Mouse (Mus musculus) lung, postnatal 0 days (tissue): ENCODE measurements around the gene Lenep.

Experiments used
- CTCF ChIP-seq: IDR thresholded peaks from 2 replicates; pipeline ENCODE4 v1.5.1; 2016; ENCODE audit warnings: antibody characterized with exemption, mild to moderate bottlenecking
- EP300 ChIP-seq: IDR thresholded peaks from 2 replicates; pipeline ENCODE4 v1.6.1; 2016; ENCODE audit warnings: antibody characterized with exemption, mild to moderate bottlenecking, control low read depth

DNA sequence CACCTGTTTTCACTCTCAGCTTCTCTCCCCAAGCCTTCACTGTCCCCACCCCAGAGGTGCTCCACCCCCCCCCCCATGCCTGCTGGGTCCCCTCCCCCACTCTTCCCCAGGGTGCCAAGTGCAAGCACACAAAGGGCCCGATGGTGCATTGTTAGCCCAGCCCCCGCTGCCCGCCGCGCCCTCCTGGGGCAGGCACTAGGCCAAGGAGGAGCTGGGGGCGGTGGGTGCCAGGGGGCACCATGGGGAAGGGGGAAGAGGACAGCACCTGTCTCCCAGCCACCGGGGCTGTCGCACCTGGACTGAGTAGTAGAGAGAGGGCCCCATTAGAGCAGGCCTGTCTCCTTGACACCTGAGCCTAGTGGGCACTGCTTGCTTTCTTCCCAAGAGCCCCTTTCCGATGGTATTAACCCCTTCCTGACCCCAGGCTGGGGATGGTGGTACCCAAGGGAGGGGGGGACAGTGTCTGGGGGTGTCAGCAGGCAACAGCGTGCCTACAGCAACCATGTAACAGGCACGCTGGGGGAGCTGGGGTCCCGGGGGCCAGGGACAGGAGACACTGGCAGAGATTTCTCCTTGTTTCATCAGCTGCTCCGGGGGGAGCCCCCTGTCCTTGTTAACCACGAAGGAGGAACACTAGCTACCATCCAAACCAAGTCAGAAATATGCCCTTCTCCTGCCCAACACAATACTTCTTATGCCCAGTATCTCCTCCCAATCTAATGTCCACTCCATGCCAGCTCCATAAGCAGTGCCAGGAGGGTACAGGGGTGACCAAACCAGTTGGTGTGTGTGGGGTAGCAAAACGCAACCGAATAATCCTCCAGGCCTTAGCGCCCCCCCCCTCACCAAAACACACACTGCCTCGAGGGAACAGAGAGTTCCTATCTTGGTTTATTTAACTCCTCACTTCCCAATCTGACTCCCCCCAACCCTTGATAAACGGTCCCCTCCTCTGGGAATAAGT, 11.6 kb downstream of the Lenep start:
- TF ChIP-seq CTCF: no peak
- TF ChIP-seq EP300: no peak
